Mouse (Mus musculus) lung, postnatal 0 days (tissue): ENCODE measurements around the gene Mettl6.
"Not testable (repeated sequence)": the region's sequence is repeated elsewhere in the genome, so short reads cannot be mapped to it uniquely, and the experiment has no call there.

Experiments
- CTCF ChIP-seq: IDR thresholded peaks from 2 replicates; pipeline ENCODE4 v1.5.1; 2016; ENCODE audit warnings: antibody characterized with exemption, mild to moderate bottlenecking
- EP300 ChIP-seq: IDR thresholded peaks from 2 replicates; pipeline ENCODE4 v1.6.1; 2016; ENCODE audit warnings: antibody characterized with exemption, mild to moderate bottlenecking, control low read depth

DNA sequence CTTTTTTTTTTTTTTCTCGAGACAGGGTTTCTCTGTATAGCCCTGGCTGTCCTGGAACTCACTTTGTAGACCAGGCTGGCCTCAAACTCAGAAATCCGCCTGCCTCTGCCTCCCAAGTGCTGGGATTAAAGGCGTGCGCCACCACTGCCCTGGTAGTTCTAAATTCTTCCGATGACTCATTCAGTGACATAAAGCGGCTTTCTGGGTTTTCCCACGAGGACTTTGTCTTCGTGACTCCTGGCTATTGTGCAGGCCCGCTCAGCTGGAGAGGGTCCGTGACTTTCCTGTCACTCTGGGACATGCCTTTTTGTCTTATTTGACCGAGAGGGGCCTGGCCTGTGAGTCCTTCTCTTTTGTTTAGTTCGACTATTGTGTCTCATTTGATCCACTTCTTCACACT, 40.9 kb downstream of the Mettl6 start:
- TF ChIP-seq EP300, CTCF: not testable (repeated sequence)
